Mouse (Mus musculus) CH12.LX (cell line): ENCODE measurements around the gene Gng4. TPM values are rescaled to one million over a fixed set of nuclear protein-coding genes. Genes with fewer than 3 reads are reported as not detected.

Experiments
- DNase-seq: peaks from one replicate; pipeline ENCODE4 v3.0.0-alpha.2; 2013; ENCODE audit errors: extremely low read depth
- H3K27ac ChIP-seq: 2 replicates; pipeline ENCODE4 v1.5.1; 2012; ENCODE audit warnings: low read depth, mild to moderate bottlenecking, control low read depth, moderate library complexity; ENCODE audit not compliant: insufficient read depth
- H3K27me3 ChIP-seq: replicated peaks from 2 replicates; pipeline ENCODE3; 2012; ENCODE audit warnings: inconsistent platforms
- H3K36me3 ChIP-seq, 2 experiments: replicated peaks in 1 of 2; 2 replicates each; pipeline versions ENCODE3 to v1.6.1; 2012; ENCODE audit warnings: inconsistent platforms in 1 of 2, low read length in 1 of 2, mild to moderate bottlenecking in 1 of 2, mixed read lengths in 1 of 2, moderate library complexity in 1 of 2; ENCODE audit not compliant: control insufficient read depth in 1 of 2, insufficient read depth in 1 of 2
- H3K4me1 ChIP-seq, 2 experiments: 2 replicates each; pipeline ENCODE4 v1.6.1; 2012; ENCODE audit warnings: inconsistent platforms in 1 of 2, moderate library complexity in 1 of 2; ENCODE audit not compliant: insufficient read depth in 2 of 2, control insufficient read depth in 1 of 2
- H3K4me2 ChIP-seq: 2 replicates; pipeline ENCODE4 v1.6.1; 2012; ENCODE audit warnings: low read depth, mild to moderate bottlenecking, control low read depth; ENCODE audit not compliant: poor library complexity, insufficient read depth, severe bottlenecking
- H3K4me3 ChIP-seq, 3 experiments: fragments of 150-350 bp in 1 of 3; sonication (generic) in 1 of 3; replicated peaks in 1 of 3; 2 replicates each; pipeline versions ENCODE3 to v1.5.1; 2011 to 2012; ENCODE audit warnings: low read depth in 2 of 3, low read length in 2 of 3, mild to moderate bottlenecking in 2 of 3, moderate library complexity in 2 of 3, control low read depth in 1 of 3, improper control_type of control experiment in 1 of 3, inconsistent platforms in 1 of 3, mixed read lengths in 1 of 3; ENCODE audit not compliant: poor library complexity in 1 of 3
- H3K79me2 ChIP-seq: replicated peaks from 2 replicates; pipeline ENCODE4 v1.6.1; 2012; ENCODE audit warnings: mild to moderate bottlenecking, moderate library complexity; ENCODE audit not compliant: control insufficient read depth, poor library complexity, insufficient read depth, severe bottlenecking; ENCODE audit errors: extremely low read depth
- H3K9ac ChIP-seq: 2 replicates; pipeline ENCODE4 v1.6.1; 2012; ENCODE audit warnings: low read depth, mild to moderate bottlenecking, control low read depth, moderate library complexity; ENCODE audit not compliant: insufficient read depth
- H3K9me3 ChIP-seq: replicated peaks from 2 replicates; pipeline ENCODE3; 2012; ENCODE audit warnings: low read length, inconsistent platforms, mixed read lengths
- ELF1 ChIP-seq: IDR thresholded peaks from 2 replicates; pipeline ENCODE4 v1.6.1; 2014; ENCODE audit warnings: low read depth, mild to moderate bottlenecking, inconsistent platforms, low read length, improper control_type of control experiment
- ETS1 ChIP-seq: conservative IDR thresholded peaks from 2 replicates; pipeline ENCODE4 v1.6.1; 2012; ENCODE audit warnings: low read depth, mild to moderate bottlenecking, inconsistent platforms, low read length, improper control_type of control experiment, moderate library complexity
- GABPA ChIP-seq: IDR thresholded peaks from 2 replicates; pipeline ENCODE4 v1.6.1; 2012; ENCODE audit warnings: low read depth, low read length, improper control_type of control experiment, inconsistent platforms; ENCODE audit not compliant: insufficient replicate concordance
- HCFC1 ChIP-seq: IDR thresholded peaks from 2 replicates; pipeline ENCODE4 v1.6.1; 2012; ENCODE audit warnings: low read depth, mild to moderate bottlenecking, inconsistent platforms, low read length, improper control_type of control experiment
- JUND ChIP-seq: conservative IDR thresholded peaks from 2 replicates; pipeline ENCODE4 v1.6.1; 2011; ENCODE audit warnings: low read depth, low read length, improper control_type of control experiment
- MAX ChIP-seq: IDR thresholded peaks from 2 replicates; pipeline ENCODE4 v1.6.1; 2011; ENCODE audit warnings: low read length, improper control_type of control experiment
- MXI1 ChIP-seq: IDR thresholded peaks from 2 replicates; pipeline ENCODE4 v1.6.1; 2011; ENCODE audit warnings: mild to moderate bottlenecking, low read depth, low read length, improper control_type of control experiment
- MYC ChIP-seq: IDR thresholded peaks from 2 replicates; pipeline ENCODE4 v1.6.1; 2011; ENCODE audit warnings: low read depth, mild to moderate bottlenecking, improper control_type of control experiment, low read length
- POLR2AphosphoS2 ChIP-seq: IDR thresholded peaks from 2 replicates; pipeline ENCODE4 v1.6.1; 2011; ENCODE audit warnings: low read depth, low read length, improper control_type of control experiment
- SIN3A ChIP-seq: IDR thresholded peaks from 2 replicates; pipeline ENCODE4 v1.6.1; 2012; ENCODE audit warnings: low read length, improper control_type of control experiment, inconsistent platforms
- SMC3 ChIP-seq: IDR thresholded peaks from 2 replicates; pipeline ENCODE4 v1.6.1; 2011; ENCODE audit warnings: low read depth, low read length, improper control_type of control experiment
- TCF12 ChIP-seq: IDR thresholded peaks from 2 replicates; pipeline ENCODE4 v1.6.1; 2014; ENCODE audit warnings: low read depth, mild to moderate bottlenecking, inconsistent platforms, low read length, improper control_type of control experiment
- UBTF ChIP-seq: IDR thresholded peaks from 2 replicates; pipeline ENCODE4 v1.6.1; 2012; ENCODE audit warnings: low read depth, mild to moderate bottlenecking, inconsistent platforms, low read length, improper control_type of control experiment, moderate library complexity
- ZNF384 ChIP-seq: IDR thresholded peaks from 2 replicates; pipeline ENCODE4 v1.6.1; 2012; ENCODE audit warnings: low read depth, low read length, improper control_type of control experiment, inconsistent platforms
- dilution Hi-C: fragments of 300-500 bp; cut with MboI; formaldehyde crosslinking; loops from 2 replicates; pipeline ENCODE4 v1.14.3; 2020; ENCODE audit warnings: low sequenced_read_pairs; ENCODE audit not compliant: extremely low pct_unique_long_range_greater_than_20kb, extremely low pct_ligation_motif_present
- in situ Hi-C: fragments of 300-500 bp; cut with MboI; formaldehyde crosslinking; loops from 3 replicates; pipeline ENCODE4 v1.14.3; 2019; ENCODE audit warnings: low sequenced_read_pairs, low pct_ligation_motif_present, low pct_unique_long_range_greater_than_20kb, mixed read lengths
- polyA plus RNA-seq: library from polyadenylated mRNA; unstranded; fragments of >175 nt; gene quantifications from 2 replicates; pipeline ENCODE4 v1.2.1, GENCODE M21; 2012; ENCODE audit warnings: low read depth; ENCODE audit not compliant: insufficient read length
- total RNA-seq, 2 experiments: library from RNA; depleted of rRNA; stranded (reverse); fragments of 300-350 nt in 1 of 2; fragments of >200 nt in 1 of 2; gene quantifications; 2 replicates each; pipeline ENCODE4 v1.2.3; 2012 to 2014

The Gng4 gene
- total and polyA plus RNA-seq, 3 experiments, result not detected

- H3K79me2 ChIP-seq, result no peaks in the 10 kb centered on the region
- dilution Hi-C loops (no loop called here), in situ Hi-C loops (no loop called here)
- H3K27ac ChIP-seq, result no peak overlapping the region
- H3K9me3 ChIP-seq, result no peaks in the 10 kb centered on the region
- TF ChIP-seq POLR2AphosphoS2 (peak; percentile 65; the same call in 1 of the 2 replicates), SMC3 (no peak), MAX (no peak)
- no peak overlapping the region for H3K4me3 ChIP-seq
- H3K27me3 ChIP-seq, result no peaks in the 10 kb centered on the region
- no peak overlapping the region for H3K9ac ChIP-seq
- no peak overlapping the region for H3K4me2 ChIP-seq
- DNase-seq, result no peak
- H3K36me3 ChIP-seq, result peaks cover 50 to 79% of the 10 kb centered on the region in 2 experiments
- peaks cover 2 to 25% of the 10 kb centered on the region in 2 experiments; a peak in 3 of 4 replicates for H3K4me1 ChIP-seq
Observed at GRCm38 (mm10) chr13:13777052-13777451, 6.8 kb upstream of the Gng4 start.

- dilution Hi-C loops (no loop called here), in situ Hi-C loops (no loop called here)
- H3K4me2 ChIP-seq, result no peak overlapping the region
- no peak for TF ChIP-seq SIN3A
- no peak for TF ChIP-seq MXI1
- TF ChIP-seq HCFC1, result no peak
- TF ChIP-seq GABPA, result no peak
- no peak for TF ChIP-seq ETS1
- no peak for TF ChIP-seq UBTF
- TF ChIP-seq JUND, result no peak
- no peak for TF ChIP-seq ELF1
- TF ChIP-seq TCF12, result no peak
- TF ChIP-seq MYC, result no peak
- TF ChIP-seq, all 38 proteins: peak for 0
- Histone ChIP-seq H3K9me3 (no peaks in the 10 kb centered on the region), H3K4me3 (no peak overlapping the region), H3K27ac (no peak overlapping the region), H3K79me2 (no peaks in the 10 kb centered on the region), H3K27me3 (no peaks in the 10 kb centered on the region), H3K4me1 (peaks cover 2 to 25% of the 10 kb centered on the region in 2 experiments; a peak in 3 of 4 replicates), H3K36me3 (peaks cover 50 to 82% of the 10 kb centered on the region in 2 experiments), H3K9ac (no peak overlapping the region)
- no peak for DNase-seq
Observed at GRCm38 (mm10) chr13:13777696-13778095, 6.2 kb upstream of the Gng4 start.

GRCm38 (mm10) chr13:13778837-13779458, 4.9 kb upstream of the Gng4 start:
- no peak overlapping the region for H3K9ac ChIP-seq
- in situ Hi-C loops (no loop called here), dilution Hi-C loops (no loop called here)
- H3K4me1 ChIP-seq, result peaks cover 5 to 25% of the 10 kb centered on the region in 2 experiments
- no peak overlapping the region; the same call in 1 of the 2 replicates for H3K27ac ChIP-seq
- H3K79me2 ChIP-seq, result no peaks in the 10 kb centered on the region
- no peak overlapping the region for H3K4me3 ChIP-seq
- H3K4me2 ChIP-seq, result no peak overlapping the region
- H3K9me3 ChIP-seq, result peaks cover 3% of the 10 kb centered on the region
- no peaks in the 10 kb centered on the region for H3K27me3 ChIP-seq
- TF ChIP-seq JUND, result no peak
- TF ChIP-seq MYC, result no peak
- no peak for TF ChIP-seq ZNF384
- DNase-seq, result no peak
- peaks cover 47 to 85% of the 10 kb centered on the region in 2 experiments for H3K36me3 ChIP-seq
